Mouse (Mus musculus) liver, embryonic 16.5 days (tissue): ENCODE results near the gene Slc1a2. TPM values are rescaled to one million over a fixed set of nuclear protein-coding genes. Genes with fewer than 3 reads are reported as not detected.

Experiments
- ATAC-seq: fragments of 200-750 bp; cut with Nextera tagmentation; 2 replicates; pipeline ENCODE4 v1.8.0; 2017; ENCODE audit warnings: low read depth, mild to moderate bottlenecking, moderate number of reproducible peaks, moderate library complexity
- H3K27ac ChIP-seq: fragments of 300-500 bp; sonication (generic); 2 replicates; pipeline ENCODE4 v1.5.1; 2014; ENCODE audit warnings: mild to moderate bottlenecking, low read length
- H3K27me3 ChIP-seq: fragments of 300-500 bp; sonication (generic); 2 replicates; pipeline ENCODE4 v1.6.1; 2014; ENCODE audit warnings: low read depth, low read length, mixed read lengths; ENCODE audit not compliant: control insufficient read depth, insufficient read depth
- H3K36me3 ChIP-seq: fragments of 300-500 bp; sonication (generic); 2 replicates; pipeline ENCODE4 v1.6.1; 2014; ENCODE audit warnings: mild to moderate bottlenecking; ENCODE audit not compliant: control insufficient read depth, insufficient read depth
- H3K4me1 ChIP-seq: fragments of 300-500 bp; sonication (generic); 2 replicates; pipeline ENCODE4 v1.6.1; 2014; ENCODE audit warnings: low read depth, low read length, mixed read lengths; ENCODE audit not compliant: control insufficient read depth
- H3K4me2 ChIP-seq: fragments of 300-500 bp; sonication (generic); 2 replicates; pipeline ENCODE4 v1.6.1; 2014; ENCODE audit warnings: low read depth, low read length, mixed read lengths
- H3K4me3 ChIP-seq: fragments of 300-500 bp; sonication (generic); 2 replicates; pipeline ENCODE4 v1.5.1; 2014; ENCODE audit warnings: low read depth, mild to moderate bottlenecking, low read length
- H3K9ac ChIP-seq: fragments of 300-500 bp; sonication (generic); 2 replicates; pipeline ENCODE4 v1.6.1; 2014; ENCODE audit warnings: low read depth, low read length
- H3K9me3 ChIP-seq: fragments of 300-500 bp; sonication (generic); replicated peaks from 2 replicates; pipeline ENCODE4 v1.6.1; 2016; ENCODE audit warnings: low read length; ENCODE audit not compliant: control insufficient read depth
- whole genome bisulfite sequencing: fragments of 180-500 bp; shearing (Covaris S2); extraction: QIAGEN DNeasy Blood & Tissue Kit; methylation state at CpG from one replicate; pipeline ENCODE4 v1.1.7; 2014; ENCODE audit not compliant: insufficient replicate concordance; 5-methylcytosine and 5-hydroxymethylcytosine counted together
- polyA plus RNA-seq: library from polyadenylated mRNA; unstranded; fragments of >200 nt; fragmentation: Nextera tagmentation; extraction: Ambion mirVana; gene quantifications from 2 replicates; pipeline ENCODE4 v1.2.1, GENCODE M21; 2015

The Slc1a2 gene
- 0.78 and 1.5 TPM in 2 replicates for polyA plus RNA-seq

GRCm38 (mm10) chr2:102658163-102658660 lies at the start of gene Slc1a2:
Gene Slc1a2 (plus strand): TSS chr2:102658659.
- Histone ChIP-seq H3K36me3 (no peaks in the 10 kb centered on the region), H3K27ac (no peak within 1 kb of the TSS), H3K27me3 (peaks cover 44% of the 10 kb centered on the region), H3K9me3 (no peaks in the 10 kb centered on the region), H3K9ac (no peak within 1 kb of the TSS), H3K4me2 (peak within 1 kb of the TSS; percentile 61), H3K4me3 (peak within 1 kb of the TSS; percentile 51), H3K4me1 (no peaks in the 10 kb centered on the region)
- no peak for ATAC-seq
- 2% methylated on average over 20 of the region's 20 CpGs for WGBS

- no peak for ATAC-seq
- Histone ChIP-seq H3K9ac (no peak overlapping the region), H3K4me3 (no peak overlapping the region), H3K27ac (no peak overlapping the region), H3K9me3 (no peaks in the 10 kb centered on the region), H3K27me3 (no peaks in the 10 kb centered on the region), H3K4me2 (no peak overlapping the region), H3K36me3 (no peaks in the 10 kb centered on the region), H3K4me1 (no peaks in the 10 kb centered on the region)
- WGBS, result 82% methylated on average over 4 of the region's 4 CpGs
These were observed 48.0 kb upstream of the Slc1a2 start for GRCm38 (mm10) chr2:102610485-102610884.

- no peak overlapping the region for H3K27ac ChIP-seq
- no peaks in the 10 kb centered on the region for H3K27me3 ChIP-seq
- H3K9me3 ChIP-seq, result no peaks in the 10 kb centered on the region
- ATAC-seq, result no peak
- H3K36me3 ChIP-seq, result no peaks in the 10 kb centered on the region
- H3K9ac ChIP-seq, result no peak overlapping the region
- no peaks in the 10 kb centered on the region for H3K4me1 ChIP-seq
- H3K4me2 ChIP-seq, result no peak overlapping the region
- 18% methylated on average over 2 of the region's 2 CpGs for WGBS
- H3K4me3 ChIP-seq, result no peak overlapping the region
These were observed 41.8 kb upstream of the Slc1a2 start for GRCm38 (mm10) chr2:102616637-102617036.

GRCm38 (mm10) chr2:102620744-102621429 lies 37.6 kb upstream of the Slc1a2 start:
- WGBS, result 65% methylated on average over 12 of the region's 12 CpGs
- Histone ChIP-seq H3K9ac (no peak overlapping the region), H3K27me3 (no peaks in the 10 kb centered on the region), H3K4me3 (no peak overlapping the region), H3K36me3 (no peaks in the 10 kb centered on the region), H3K27ac (no peak overlapping the region), H3K4me2 (no peak overlapping the region), H3K9me3 (no peaks in the 10 kb centered on the region), H3K4me1 (no peaks in the 10 kb centered on the region)
- ATAC-seq, result no peak

GRCm38 (mm10) chr2:102622176-102622575 lies 36.3 kb upstream of the Slc1a2 start:
- no peak overlapping the region for H3K4me2 ChIP-seq
- no peaks in the 10 kb centered on the region for H3K36me3 ChIP-seq
- no peaks in the 10 kb centered on the region for H3K27me3 ChIP-seq
- no peak overlapping the region for H3K9ac ChIP-seq
- H3K4me3 ChIP-seq, result no peak overlapping the region
- no peaks in the 10 kb centered on the region for H3K4me1 ChIP-seq
- no peak overlapping the region for H3K27ac ChIP-seq
- no peak for ATAC-seq
- WGBS, result 67% methylated on average over 5 of the region's 5 CpGs
- no peaks in the 10 kb centered on the region for H3K9me3 ChIP-seq

GRCm38 (mm10) chr2:102622943-102623342 lies 35.5 kb upstream of the Slc1a2 start:
- H3K9ac ChIP-seq, result no peak overlapping the region
- H3K27me3 ChIP-seq, result no peaks in the 10 kb centered on the region
- H3K4me1 ChIP-seq, result no peaks in the 10 kb centered on the region
- ATAC-seq, result no peak
- H3K27ac ChIP-seq, result no peak overlapping the region
- no peak overlapping the region for H3K4me2 ChIP-seq
- H3K36me3 ChIP-seq, result no peaks in the 10 kb centered on the region
- no peaks in the 10 kb centered on the region for H3K9me3 ChIP-seq
- H3K4me3 ChIP-seq, result no peak overlapping the region

- Histone ChIP-seq H3K9me3 (no peaks in the 10 kb centered on the region), H3K4me1 (no peaks in the 10 kb centered on the region), H3K4me3 (no peak overlapping the region), H3K27ac (no peak overlapping the region), H3K36me3 (no peaks in the 10 kb centered on the region), H3K9ac (no peak overlapping the region), H3K4me2 (no peak overlapping the region), H3K27me3 (no peaks in the 10 kb centered on the region)
- ATAC-seq, result no peak
- 73% methylated on average over 1 of the region's 1 CpGs for WGBS
These were observed 33.9 kb upstream of the Slc1a2 start for GRCm38 (mm10) chr2:102624538-102624937.

GRCm38 (mm10) chr2:102632361-102632760 lies 26.1 kb upstream of the Slc1a2 start:
- Histone ChIP-seq H3K27ac (no peak overlapping the region), H3K27me3 (no peaks in the 10 kb centered on the region), H3K4me1 (no peaks in the 10 kb centered on the region), H3K4me2 (no peak overlapping the region), H3K9ac (no peak overlapping the region), H3K36me3 (no peaks in the 10 kb centered on the region), H3K9me3 (no peaks in the 10 kb centered on the region), H3K4me3 (no peak overlapping the region)
- 72% methylated on average over 4 of the region's 4 CpGs for WGBS
- no peak for ATAC-seq

- H3K4me3 ChIP-seq, result no peak overlapping the region
These were observed 24.4 kb upstream of the Slc1a2 start for GRCm38 (mm10) chr2:102634010-102634409.

More at GRCm38 (mm10) chr2:102634010-102634409, 24.4 kb upstream of the Slc1a2 start:
- H3K4me2 ChIP-seq, result no peak overlapping the region
- 61% methylated on average over 1 of the region's 1 CpGs for WGBS
- H3K27ac ChIP-seq, result no peak overlapping the region
- no peak overlapping the region for H3K9ac ChIP-seq
- no peaks in the 10 kb centered on the region for H3K27me3 ChIP-seq
- no peaks in the 10 kb centered on the region for H3K9me3 ChIP-seq
- no peaks in the 10 kb centered on the region for H3K4me1 ChIP-seq
- H3K36me3 ChIP-seq, result no peaks in the 10 kb centered on the region
- ATAC-seq, result no peak
